Mouse (Mus musculus): ENCODE measurements around the gene Bnc2.

DNA sequence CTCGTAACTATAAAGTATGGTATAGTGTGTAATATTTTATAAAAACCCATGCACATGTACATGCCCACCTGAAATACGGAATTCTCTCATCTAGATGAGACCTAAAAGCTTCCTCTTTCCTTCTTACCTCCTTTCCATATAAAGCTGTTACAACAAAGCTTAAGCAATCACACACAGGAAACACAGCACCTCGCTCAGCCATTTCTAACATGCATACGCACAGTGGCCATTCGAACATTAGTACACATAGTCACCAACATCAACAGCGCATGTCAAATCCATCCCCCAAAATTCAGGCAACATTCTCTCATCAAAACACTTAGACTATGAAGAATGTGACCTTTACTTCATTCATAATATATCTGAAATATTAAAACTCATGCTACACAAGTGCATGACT is 176.6 kb downstream of the Bnc2 start:
- TF ChIP-seq POLR2A (IDR thresholded peaks at IDR 0.05; ENCODE audit: borderline replicate concordance, extremely low read depth, insufficient read depth, insufficient read length, poor library complexity, severe bottlenecking) (no peak), CTCF (IDR thresholded peaks at IDR 0.05; ENCODE audit: borderline replicate concordance, extremely low read depth, insufficient read depth, insufficient read length) (no peak)

All from brain, embryonic 14.5 days (tissue).